Mouse (Mus musculus) adrenal gland, adult (tissue): ENCODE data around the gene Lnx2.

Experiments
- DNase-seq, 2 experiments: peaks; one replicate each; pipeline ENCODE4 v3.0.0; 2022 to 2023; ENCODE audit warnings: low spot score in 1 of 2; ENCODE audit not compliant: inconsistent age in 2 of 2

Gene Lnx2

DNA sequence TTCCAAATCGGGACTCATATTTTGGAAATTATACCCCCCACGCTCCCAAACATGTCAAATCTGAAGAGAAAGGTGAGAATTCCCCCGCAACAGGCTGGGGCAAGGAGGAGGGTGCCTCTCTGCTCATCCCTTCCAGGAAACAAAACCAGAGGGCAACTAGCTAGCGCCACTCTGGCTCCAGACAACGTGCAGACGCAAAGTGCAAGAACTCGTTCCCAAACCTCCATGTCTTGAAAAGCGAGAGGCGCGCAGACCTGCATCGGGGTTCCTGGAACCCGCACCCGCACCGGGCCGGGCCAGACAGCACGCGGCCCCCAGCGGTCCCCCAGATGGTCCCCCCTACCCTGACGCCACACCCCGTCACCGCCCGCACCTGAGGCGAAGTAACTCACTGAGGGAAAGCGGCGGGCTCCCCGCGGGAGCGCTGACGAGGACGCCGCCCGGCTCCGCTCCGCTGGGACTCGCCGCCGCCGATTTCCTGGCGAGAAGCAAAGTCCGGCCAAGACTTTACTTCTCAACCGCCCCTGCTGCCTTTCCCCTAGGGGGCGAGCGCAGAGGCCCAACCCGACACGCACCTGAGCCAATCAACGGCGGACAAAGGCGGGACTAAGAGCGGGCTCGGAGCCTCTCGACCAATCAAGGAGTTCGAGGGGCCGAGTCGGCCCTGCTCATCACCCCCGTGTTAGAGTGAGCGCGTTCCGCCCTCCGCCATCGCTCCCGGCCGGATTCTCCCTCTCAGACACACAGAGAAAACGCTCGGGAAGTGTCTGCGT lies at the start of gene Lnx2:
Gene Lnx2, minus strand, starts transcription at position 561 of the 773 bp plus-strand sequence.
- DNase-seq, result peak; percentile 99

DNA sequence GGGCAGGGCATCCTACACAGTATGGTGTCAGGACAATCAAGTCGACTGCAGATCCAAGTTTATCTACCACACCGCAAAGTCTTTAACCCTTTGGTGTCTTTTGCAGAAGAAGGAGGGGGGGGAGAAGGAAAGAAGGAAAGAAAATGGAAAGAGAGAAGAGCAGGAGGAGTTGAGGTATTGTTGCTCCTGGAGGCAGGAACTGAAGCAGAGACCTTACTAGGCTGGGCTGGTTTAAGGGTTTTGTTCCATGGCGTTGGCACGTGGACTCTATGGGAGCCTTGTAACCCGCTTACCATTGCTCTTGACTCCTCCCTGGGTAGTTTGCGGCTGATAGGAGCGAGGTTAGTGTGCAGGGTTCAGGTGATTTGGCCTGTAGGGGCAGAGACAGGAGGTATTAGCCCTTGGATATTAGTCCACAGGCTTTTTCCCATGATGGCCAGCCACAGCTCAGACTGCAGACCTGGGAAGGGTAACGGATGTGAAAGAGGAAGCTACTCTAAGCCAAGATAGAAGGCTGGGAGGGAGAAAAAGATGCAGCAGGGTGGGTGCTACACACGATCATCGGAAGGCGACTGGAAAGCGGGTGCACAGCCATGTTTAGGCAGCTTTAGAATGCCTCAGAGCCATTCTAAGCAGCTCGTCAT lies 49.3 kb upstream of the Lnx2 start:
- DNase-seq, result no peak

- DNase-seq, result no peak
Observed at GRCm38 (mm10) chr5:147124794-147125193, 48.4 kb upstream of the Lnx2 start.

DNA sequence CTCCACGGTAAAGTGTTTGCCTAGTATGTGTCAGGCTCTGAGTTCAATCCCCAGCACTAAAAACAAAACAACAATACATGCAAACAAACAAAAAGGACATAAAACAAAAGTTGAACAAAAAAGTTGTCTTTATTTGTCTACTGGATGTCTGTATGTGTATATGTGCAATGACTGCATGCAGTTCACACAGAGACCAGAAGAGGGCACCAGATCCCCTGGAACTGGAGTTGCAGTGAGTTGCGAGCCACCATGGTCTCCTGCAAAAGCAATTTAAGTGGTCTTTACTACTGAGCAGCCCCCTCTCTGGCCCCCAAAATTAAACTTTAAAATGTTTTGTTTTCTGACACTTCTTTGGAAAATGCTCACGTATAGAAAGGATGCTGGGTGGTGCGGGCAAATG lies 44.8 kb upstream of the Lnx2 start:
- DNase-seq, result no peak

GRCm38 (mm10) chr5:147117027-147117426 lies 40.6 kb upstream of the Lnx2 start:
- peak; percentile 18 to 56 for DNase-seq

- no peak for DNase-seq
Observed at GRCm38 (mm10) chr5:147115631-147116030, 39.2 kb upstream of the Lnx2 start.

DNA sequence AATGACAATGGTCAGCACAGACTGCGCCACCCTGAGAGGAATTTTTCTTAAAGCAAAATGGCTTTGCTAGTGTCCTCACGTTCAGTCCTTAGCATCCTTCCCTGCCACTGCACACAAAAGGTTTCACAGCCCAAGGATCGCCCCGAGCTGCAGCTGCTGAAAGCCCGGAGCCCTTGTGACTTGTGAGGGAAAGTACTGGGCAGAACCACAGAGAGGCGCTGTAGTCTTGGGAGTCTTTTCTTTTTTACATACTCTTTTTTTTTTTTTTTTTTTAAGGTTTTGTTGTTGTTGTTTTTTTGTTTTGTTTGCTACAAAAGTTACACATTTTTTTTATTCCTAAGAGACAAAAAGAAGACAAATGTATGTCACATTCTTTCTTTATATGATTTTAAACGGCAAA lies 38.4 kb upstream of the Lnx2 start:
- no peak for DNase-seq

GRCm38 (mm10) chr5:147108861-147109591 lies 32.6 kb upstream of the Lnx2 start:
- DNase-seq, result peak in 1 of 2 experiments; percentile 22

- DNase-seq, result no peak
Observed at GRCm38 (mm10) chr5:147107276-147107675, 30.9 kb upstream of the Lnx2 start.

DNA sequence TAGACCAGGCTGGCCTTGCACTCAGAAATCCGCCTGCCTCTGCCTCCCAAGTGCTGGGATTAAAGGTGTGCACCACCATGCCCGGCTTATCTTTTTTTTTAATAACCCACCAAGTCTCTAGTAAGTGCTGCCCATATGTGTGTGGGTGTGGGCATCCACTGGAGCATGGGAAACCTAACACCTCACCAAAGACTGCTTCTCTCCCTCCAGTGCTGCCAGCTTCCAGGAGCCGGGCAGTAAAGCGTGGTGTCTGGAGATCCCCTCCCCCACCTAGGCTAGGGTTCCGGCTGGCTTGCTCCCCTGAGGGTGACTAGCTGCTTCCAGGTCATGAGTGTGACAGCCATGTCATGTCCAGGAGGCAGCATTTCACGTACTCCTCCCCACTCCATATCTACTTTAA lies 25.9 kb upstream of the Lnx2 start:
- no peak for DNase-seq

DNA sequence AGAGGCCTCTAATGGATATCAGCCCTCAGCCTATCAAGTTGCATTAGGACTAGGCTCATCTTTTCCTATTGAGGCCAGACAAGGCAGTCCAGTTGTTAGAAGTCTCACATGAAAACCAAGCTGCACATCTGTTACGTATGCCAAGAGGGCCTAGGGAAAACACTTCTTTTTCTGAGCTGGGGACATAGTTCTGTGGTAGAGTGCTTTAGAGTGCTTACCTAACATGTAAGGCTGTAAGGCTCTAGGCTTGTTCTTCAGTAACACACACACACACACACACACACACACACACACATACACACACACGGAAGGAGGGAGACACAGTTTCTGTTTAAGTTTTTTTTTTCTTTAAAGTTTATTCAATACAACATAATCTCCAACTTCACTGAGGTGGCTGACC lies 23.8 kb upstream of the Lnx2 start:
- DNase-seq, result no peak

DNA sequence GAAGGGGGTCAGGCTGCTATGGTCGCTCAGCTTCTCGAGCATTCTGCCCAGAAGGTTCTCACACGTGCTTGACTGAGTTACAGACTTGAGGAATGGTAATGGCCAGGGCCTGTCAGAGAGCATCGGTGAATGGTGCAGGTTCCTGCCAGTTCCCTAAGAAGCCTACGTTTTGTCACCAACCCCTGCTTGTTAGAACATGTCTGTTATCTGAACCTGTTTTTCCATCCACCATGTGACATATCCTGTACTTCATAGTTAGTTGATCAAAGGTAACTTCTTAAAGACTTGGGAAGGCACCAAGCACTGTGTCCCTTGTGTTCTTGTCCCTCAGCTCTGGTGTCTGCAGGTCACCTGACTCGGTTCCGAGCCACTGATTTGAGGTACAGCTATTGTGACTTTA lies 22.3 kb upstream of the Lnx2 start:
- DNase-seq, result no peak

GRCm38 (mm10) chr5:147096586-147096985 lies 20.2 kb upstream of the Lnx2 start:
- DNase-seq, result no peak

GRCm38 (mm10) chr5:147094296-147094695 lies 17.9 kb upstream of the Lnx2 start:
- DNase-seq, result peak; percentile 86 to 91

DNA sequence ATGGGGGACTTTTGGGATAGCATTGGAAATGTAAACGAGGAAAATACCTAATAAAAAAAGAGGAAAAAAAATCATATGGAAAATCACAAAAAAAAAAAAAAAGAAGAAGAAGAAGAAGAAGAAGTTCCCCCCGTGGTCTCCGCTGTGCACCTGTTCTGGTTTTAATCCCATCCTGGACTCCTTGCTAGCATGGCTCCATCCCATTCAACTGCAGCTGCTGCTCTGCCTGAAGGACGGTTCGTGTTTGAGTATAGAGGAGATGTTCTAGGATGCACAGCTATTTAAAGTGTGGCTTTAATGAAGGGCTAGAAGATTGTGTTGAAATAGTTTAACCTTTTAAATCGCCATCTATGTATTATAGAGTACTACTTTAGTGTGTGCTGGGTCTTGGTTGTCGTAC lies 16.1 kb upstream of the Lnx2 start:
- DNase-seq, result peak in 1 of 2 experiments; percentile 16

- DNase-seq, result peak in 1 of 2 experiments; percentile 18
Observed at GRCm38 (mm10) chr5:147090256-147090963, 14.0 kb upstream of the Lnx2 start.

DNA sequence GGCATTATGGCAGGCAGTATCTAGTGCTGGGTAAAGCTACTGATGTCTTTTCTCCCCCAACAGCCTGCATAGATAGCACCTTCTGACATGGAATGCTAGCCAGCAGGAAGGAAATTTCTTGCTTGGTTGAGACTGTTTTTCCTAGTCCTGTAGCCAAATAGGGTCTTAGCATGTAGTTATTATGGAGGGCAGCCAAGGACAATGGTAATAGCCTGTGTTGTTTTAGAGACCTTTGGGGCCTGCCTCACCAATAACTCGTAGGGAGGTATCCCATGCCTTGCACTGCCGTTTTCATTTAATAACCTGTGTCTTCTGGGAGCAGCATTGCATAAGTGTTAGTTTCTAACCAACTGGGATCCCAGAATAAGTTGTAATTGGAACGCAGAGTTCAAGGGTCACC lies 13.4 kb upstream of the Lnx2 start:
- no peak for DNase-seq

GRCm38 (mm10) chr5:147086816-147087215 lies 10.4 kb upstream of the Lnx2 start:
- DNase-seq, result peak in 1 of 2 experiments; percentile 49

DNA sequence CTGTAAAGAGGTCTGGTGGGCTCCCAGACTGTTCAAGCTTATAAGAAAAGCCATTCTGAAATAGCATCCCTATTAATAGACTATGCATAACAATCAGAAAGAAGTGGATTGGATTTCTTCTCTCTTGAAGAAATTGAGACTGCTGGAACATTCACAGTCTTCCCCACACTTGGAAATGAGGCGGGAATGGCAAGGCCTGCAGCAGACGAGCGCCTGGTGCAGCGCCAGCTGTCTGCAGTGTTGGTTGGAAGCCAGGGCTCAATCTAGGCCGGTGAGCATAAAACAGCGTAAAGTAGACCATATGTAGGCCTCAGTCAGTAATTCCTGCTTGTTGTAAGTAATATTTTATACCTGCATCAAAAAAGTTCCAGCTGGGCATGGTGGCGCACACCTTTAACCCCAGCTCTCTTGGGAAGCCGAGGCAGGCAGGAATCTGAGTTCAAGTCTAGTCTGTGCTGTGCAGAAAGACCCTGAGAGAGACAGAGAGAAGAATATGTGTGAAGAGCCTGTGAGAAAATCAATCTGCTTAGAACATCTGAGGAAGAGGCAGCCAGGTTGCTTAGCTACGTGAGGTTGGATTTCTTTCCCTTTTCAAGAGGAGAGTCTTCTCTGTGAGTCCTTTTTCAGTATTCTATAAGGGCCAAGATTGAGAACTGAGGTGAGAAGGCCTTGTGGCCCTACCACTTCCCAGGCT lies 9.0 kb upstream of the Lnx2 start:
- no peak for DNase-seq

GRCm38 (mm10) chr5:147078110-147078900 lies 1.9 kb upstream of the Lnx2 start:
- DNase-seq, result peak; percentile 33 to 61
